Mouse (Mus musculus) left cerebral cortex, adult 8-10 months (tissue): ENCODE data around the gene Serpinf2. TPM values are rescaled to one million over a fixed set of nuclear protein-coding genes. Genes with fewer than 3 reads are reported as not detected.

Experiments
- DNase-seq, 2 experiments: peaks; one replicate each; pipeline ENCODE4 v3.0.0; 2022; ENCODE audit warnings: low spot score in 2 of 2
- total RNA-seq, 4 experiments: library from RNA; stranded (reverse); gene quantifications; 2 replicates each; pipeline ENCODE4 v1.2.4; 2022

Serpinf2 gene
- total RNA-seq = under 1 TPM in 3 of 4 experiments, not detected in 1; 0.27 to 0.84 (median 0.43) TPM

DNA sequence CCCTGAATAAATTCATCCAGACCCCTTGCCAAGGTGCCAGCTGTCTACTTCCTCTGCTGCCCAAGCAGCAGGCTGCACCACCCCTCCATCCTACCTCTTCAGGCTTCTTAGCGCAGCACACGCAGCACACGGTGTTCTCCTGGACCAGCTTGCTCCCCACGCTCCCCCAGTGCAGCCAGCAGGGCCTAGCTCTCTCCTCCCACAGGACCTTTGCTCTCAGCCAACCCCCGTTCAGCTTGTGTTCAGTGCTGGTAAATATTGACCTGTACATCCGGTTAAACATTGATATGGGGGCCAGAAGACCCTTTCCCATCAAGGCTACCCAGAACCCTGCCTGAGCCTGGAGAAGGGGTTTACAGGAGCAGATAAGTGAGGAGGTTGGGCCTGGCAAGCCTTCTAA is at the start of gene Serpinf2:
TSS of gene Serpinf2 (minus strand) at position 229 of the 400 bp plus-strand sequence.
- no peak for DNase-seq

DNA sequence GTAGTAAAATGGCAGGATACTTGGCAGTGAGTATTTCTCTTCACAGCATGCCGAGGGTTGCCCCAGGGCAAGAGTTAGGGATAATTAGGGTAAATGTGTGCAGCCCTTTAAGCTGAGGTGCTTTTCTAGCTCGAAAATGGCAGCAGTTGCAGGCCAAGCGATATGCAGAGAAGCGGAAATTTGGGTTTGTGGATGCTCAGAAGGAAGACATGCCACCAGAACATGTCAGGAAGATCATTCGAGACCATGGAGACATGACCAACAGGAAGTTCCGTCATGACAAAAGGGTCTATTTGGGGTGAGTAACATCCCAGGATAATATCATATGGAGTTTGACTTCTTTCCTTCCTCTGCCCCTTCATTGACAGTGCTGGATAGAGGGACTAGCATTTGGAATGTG is 48.1 kb upstream of the Serpinf2 start:
- DNase-seq = no peak

DNA sequence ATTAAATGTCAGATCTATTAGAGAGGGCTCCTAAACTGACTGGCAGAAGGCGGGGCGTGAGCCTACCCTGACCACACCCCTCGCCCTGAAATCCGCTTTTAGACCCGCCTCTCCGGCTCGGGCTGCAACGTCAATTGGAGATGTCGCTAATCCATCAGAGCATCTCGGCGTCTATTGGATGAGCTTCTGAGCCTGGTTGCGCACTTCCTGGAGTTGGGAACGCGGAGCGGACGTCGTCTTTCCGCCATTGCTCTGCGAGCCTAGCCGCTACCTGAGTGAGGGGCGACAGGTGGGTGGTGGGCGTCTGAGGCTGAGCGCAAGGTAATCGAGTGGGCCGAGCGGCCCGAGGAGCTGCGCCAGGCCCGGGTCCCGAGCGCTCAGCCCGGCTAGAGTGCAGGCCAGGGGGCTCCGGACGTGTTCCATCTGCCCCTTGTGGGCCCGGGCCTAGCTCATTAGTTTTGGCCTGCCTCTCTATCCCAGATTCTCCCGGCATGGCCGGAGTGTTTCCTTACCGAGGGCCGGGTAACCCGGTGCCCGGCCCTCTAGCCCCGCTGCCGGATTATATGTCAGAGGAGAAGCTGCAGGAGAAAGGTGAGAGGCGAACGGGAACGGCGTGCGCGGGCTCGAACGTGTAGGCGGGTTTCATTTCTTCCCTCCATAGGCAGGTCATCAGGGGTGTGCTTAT is 47.4 kb upstream of the Serpinf2 start, which contains the start of gene Prpf8:
TSS of gene Prpf8 (plus strand) at position 216 of the 685 bp plus-strand sequence.
- DNase-seq = peak; percentile 96 to 99

DNA sequence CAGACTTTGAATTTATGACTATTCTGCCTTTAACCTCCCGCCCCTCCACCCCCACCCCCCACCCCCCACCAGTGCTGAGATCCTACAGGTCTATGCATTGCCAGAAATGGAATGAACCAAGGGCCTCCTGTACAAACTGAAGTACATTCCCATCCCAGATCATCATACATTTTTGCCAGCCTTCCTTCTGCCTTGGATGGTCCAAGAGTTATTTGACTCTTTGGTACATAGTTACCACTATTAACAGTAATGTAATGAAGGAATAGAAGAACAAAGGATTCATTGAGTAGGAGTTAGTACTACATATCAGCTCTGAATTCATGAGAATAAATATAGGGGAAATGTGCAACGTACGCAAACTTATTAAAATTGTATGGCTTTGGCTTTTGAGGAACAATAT is 46.8 kb upstream of the Serpinf2 start:
- DNase-seq = no peak

DNA sequence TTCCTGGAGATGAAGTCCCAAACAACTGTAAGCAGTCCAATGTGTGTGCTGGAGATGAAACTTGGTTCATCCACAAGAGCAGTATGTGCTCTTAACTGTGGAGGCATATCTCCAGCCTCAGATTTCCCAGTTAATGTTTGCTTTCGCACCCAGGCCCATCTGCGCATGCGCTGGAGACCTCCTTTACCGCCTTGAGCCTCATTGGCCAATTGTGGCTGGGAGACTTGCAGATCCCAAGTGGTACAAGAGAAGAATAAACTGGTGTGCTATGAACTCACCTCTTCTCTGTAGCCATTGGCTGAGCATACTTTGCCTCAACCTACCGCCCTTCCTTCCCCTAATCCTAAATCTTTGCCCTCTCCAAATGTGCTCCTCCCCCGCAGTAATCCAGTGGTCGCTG is 34.0 kb upstream of the Serpinf2 start:
- no peak for DNase-seq

DNA sequence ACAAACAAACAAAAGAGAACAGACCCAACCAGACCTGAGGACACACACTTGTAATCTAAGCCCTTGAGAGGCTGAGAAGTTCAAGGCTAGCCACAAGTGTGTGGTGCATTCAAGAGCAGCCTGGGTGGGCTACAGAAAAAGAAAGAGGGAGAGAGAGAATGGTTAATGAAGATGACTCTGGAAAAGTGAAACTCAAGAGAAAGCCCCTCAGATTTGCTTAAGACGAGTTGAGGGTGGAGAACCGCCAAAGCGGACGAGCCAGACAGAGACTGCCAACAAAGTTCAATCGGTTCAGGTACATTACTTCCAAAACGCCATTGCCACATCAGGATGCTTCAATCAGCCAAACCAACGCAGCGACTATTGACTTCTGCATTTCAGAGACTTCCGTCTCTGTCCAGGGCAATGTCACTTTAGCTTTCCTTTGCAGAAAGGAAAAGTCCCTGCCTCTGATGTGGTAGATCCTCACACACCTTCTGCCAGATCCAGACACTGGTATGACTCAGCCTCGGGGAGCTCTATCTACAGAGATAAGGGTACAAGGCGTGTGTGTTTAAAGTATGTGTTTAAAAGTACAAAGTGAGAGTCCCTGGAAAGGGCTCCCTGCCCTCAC is 33.2 kb upstream of the Serpinf2 start:
- no peak for DNase-seq

DNA sequence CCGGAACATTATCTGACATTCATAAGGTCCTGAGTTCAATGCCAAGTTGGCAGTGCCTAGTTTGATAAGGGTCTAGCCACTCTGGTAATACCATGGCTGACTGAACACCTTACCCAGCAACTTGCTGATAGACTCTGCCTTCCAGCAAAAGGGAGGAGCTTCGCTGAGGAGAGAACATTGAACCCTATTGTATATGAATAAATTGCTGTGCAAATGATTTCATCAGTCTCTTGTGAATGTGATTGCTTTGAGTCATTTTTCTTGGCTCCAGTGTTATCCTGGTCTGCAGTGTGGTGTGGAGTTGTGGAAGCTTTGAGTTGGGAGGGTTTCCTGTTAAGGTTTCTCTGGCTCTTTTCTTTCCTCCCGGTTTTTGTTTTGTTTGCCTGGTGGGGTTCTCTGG is 31.3 kb upstream of the Serpinf2 start:
- no peak for DNase-seq

DNA sequence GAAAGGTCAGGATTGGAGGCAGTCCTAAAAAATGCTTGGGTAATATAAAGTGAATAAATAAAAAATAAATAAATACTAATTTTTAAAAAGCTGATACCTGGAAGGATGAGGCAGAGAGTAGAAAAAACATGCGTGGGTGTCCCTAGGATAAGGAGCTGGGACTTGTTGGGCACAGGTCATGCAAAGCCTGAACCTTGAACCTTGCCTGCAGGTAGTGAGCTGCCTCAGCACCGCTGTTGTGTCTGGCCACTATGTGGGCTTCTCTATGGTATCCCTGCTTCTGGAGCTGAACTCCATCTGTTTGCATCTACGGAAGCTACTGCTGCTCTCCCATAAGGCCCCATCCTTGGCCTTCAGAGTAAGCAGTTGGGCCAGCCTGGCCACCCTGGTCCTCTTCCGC is 29.9 kb upstream of the Serpinf2 start:
- DNase-seq = no peak

DNA sequence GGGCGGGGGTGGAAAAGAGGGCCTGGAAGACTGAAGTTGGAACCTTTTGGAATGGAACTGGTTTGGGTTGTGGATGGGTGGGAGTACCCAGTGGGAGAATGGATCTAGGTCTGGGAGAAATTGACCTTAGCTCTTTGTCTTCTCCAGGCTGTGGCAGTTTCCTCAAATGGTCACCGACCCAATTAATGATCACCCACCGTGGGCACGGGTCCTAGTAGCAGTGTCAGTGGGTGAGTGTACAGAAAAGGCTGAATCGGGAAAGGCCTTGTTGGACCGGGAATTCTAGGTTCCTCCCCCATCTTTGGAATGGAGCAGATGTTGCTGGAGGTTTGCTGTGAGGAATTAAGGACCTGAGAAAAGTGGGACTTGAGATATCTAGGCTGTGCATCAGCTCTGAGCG is 29.0 kb upstream of the Serpinf2 start:
- DNase-seq = no peak

DNA sequence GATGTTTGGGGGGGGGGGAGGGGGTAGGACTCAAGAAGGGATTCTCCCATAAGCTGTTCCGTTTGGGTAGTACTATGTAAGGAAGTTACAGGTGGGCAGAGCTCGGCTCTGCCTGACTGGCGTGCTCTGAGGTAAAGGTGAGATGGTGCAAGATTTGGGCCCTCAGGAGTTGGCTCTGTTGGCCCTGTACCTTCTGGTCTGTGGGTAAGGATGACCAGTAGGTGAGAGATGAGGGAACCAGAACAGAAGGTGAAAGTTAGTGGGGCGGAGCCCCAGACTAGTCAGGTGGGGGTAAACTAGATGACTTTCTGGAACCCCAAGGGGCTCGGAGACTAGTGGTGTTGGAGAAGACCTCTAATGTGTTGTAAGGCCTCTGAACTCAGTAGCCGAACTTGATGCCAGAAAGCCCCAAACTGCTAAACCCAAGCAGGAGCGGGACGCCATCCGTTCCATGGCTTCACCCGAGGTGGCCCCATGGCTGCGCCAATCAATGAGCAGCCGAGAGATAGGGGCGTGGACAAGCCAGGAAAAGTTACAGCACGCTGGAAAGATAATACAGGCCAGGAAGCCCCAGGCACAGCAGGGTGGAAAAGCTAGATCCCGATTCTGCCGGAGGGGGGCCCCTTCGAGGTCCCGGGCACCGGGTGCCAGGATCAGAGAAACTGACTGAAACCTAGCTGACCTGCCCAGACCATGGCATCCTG is 28.3 kb upstream of the Serpinf2 start:
- DNase-seq = no peak

DNA sequence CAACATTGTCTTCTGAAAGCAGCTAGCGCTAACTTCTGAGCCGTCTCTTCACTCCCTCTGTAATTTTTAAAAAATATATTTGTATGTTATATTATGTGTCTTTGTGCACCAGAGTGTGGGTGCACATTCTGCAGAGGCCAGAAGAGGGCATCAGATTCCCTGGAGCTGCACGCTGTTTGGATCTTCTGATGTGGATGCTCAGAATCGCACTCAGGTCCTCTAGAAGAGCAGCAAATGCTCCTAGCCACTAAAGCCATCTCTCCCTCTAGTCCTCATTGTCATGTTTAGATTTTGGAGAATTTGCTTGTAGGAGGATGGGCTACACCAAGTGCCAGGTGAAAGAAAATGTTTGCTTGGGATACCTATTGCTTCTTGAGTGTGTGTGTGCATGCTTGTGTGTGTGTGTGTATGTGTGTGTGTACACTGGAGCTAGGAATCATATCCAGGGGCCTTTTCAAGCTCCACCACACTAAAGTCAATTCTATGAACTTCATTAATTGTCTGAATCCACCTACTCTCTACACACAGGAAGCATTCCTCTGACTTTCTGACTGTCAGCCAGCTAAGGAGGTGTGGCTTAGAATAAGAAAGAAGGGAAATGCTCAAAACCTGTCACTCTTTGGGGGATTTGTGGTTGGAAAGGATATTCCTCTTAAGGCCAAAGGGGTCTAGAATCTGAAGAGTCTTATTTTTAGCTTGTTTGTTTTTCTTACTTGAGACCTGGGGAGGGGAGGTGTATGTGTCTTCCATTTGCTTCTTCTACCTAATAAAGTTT is 27.5 kb upstream of the Serpinf2 start:
- no peak for DNase-seq

DNA sequence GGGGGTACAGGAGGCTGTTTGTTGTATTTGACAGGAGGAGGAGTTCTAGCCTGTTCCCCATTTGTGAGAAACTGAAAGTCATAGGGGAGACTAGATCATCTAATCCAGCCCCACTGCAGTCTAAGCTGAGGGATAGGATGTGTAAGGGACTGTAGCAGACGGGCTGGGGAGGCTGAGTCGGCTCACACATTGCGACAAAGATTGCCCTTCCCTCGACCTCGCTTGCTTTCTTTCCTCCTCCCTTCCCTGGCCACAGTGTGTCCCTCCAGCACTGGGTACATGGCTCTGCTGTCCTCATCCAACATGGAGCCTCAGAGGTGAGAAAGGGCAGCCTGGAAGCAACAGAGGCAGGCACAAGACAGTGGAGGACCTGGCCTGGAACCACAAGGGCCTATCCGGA is 25.7 kb upstream of the Serpinf2 start:
- DNase-seq = no peak

DNA sequence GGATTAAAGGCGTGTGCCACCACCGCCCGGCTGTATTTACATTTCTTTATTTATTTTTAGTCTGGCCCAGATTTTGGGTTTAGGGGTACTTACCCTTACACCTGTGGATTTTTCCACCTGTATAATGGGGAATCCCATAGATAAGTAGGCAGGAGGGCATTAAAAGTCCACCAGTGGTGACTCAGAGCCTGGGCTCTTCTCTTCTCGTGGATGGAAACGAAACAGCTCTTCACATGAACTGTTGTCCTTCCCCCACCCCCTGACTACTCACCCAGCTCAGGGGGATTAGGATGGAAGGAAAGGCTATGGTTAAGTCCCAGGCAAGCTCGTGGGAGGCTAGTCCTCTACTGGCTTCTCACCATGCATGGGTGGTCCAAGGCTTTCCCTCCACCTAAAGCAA is 25.0 kb upstream of the Serpinf2 start:
- no peak for DNase-seq

DNA sequence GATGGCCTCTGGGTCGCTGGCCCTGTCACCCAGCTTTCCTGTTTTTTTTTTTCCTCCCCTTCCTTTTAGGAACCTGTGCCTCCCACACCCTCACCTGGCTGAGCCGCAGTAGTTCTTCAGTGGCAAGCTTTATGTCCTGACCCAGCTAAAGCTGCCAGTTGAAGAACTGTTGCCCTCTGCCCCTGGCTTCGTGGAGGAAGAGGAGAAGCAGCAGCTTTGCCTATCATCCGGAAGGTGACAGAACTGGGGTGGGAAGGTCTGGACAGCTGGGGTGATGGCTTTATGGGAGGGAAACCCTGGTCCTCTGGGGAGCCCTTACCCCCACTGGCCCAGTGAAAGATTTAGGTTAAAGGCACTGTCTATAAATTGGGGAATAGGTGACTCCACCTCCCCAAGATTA is 24.2 kb upstream of the Serpinf2 start:
- DNase-seq = no peak

DNA sequence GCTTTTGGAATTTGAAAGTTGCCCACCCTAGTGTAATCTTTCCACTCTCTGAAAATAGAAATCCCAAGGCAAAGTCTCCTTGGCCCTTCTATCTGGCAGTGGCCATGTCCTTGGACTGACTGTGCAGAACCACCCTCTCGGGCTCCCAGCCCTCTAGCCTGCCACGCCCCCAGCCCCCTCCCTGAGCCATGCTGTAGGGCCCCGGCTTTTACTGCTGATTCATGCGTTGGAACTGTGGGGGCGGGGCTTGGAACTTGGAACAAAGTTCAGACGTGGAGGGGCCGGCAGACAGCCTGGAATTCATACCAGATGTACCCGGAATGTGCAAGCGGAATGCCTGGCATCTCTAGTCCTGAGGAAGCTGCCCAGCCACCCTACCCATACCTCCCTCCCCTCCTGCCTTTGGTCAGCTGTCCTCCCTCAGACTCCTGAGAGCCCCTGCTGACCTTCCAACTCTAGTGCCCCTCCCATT is 23.5 kb upstream of the Serpinf2 start:
- DNase-seq = peak in 1 of 2 experiments; percentile 70

DNA sequence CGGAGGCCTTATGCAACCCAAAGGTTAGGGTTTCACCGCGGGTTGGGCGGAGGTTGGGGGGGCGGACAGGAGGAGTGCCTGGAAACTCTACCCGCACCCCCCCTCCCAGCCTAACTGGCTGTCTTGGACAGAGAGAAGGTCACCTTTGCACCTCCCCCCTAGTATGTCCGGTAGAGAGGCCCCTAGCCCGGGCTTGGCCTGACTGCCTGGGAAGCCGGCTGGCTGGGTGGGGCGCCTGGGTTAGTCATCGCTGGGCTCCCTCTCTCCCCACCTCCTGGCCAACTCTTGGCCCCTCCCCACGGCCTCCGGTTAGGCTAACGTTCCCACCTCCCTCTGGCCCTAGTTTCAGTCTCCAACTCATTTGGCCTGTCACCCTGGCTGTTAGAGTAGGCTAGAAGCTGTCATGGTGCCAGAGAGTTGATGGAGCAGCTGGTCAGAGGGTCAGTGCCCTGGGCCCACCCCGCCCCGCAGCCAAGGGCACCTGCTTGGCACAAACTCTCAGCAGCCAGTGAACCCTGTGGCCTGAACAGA is 22.9 kb upstream of the Serpinf2 start:
- DNase-seq = peak in 1 of 2 experiments; percentile 63

DNA sequence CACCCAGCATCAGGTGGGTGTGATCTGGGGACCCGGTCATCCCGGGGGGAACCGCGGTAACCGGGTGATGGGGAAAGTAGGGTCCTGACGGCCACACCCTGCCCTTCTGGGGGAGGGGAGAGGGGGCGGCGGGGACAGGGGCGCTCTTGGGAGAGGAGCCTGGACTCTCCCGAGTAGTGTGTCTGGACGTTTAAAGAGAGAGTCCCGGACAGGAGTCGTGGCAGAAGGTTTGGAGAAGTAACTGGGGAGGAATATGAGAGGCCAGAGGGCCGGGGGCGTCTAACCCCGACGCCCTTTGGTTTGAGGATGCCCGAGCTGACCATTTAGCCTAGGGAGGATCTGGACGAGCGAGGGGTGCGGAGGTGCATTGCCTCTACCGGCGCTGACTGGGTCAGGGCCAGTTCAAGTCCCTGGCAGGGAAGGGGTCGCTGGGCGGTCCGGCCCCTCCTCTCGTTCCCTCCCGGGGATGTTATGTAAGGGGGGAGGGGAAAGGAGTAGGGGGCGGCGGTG is 22.4 kb upstream of the Serpinf2 start:
- DNase-seq = peak in 1 of 2 experiments; percentile 43

DNA sequence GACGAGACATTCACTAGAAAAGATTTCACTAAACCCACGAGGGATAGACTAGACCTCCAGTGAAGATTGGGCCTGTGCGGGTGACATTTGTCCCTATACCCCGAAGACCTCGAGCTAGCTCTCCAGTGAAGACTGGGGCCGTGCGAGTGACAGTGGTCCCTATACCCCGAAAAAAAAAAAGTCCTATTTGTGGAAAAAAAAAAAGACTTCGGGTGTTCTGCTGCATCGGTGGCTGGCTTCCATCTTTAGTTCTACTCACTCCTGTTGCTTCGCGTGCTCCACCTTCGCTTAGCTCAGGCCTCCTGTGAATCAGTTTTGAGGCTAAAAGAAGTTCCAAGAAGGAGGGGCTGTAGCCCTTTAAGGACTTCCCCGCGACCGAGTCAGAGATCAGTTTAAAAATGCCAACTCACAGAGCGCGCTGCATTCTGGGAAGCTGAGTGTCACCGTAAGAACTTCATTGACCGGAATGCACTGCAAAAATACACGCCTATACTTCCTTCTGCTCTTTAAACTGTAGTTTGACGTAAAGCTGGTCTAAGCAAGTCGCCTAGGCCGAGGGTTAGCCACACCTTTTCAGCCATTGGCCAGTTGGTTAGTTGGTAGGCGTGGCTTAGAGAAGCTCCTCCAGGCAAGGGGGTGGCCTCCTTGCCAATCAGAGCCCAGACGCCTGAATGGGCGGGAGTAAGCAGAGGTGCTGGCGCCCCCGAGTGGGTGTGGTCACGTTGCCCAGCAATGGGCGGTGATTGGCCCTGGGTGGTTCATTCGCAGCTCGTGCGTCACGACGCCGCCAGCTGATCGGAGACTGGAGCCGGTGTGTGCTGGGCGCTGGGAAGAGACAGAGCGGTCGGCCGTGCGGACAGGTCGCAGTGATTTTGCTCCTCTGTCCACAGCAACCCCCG is 21.7 kb upstream of the Serpinf2 start, which contains the start of gene Tlcd2:
TSS of gene Tlcd2 (plus strand) at position 872 of the 899 bp plus-strand sequence.
- DNase-seq = peak; percentile 91 to 100

DNA sequence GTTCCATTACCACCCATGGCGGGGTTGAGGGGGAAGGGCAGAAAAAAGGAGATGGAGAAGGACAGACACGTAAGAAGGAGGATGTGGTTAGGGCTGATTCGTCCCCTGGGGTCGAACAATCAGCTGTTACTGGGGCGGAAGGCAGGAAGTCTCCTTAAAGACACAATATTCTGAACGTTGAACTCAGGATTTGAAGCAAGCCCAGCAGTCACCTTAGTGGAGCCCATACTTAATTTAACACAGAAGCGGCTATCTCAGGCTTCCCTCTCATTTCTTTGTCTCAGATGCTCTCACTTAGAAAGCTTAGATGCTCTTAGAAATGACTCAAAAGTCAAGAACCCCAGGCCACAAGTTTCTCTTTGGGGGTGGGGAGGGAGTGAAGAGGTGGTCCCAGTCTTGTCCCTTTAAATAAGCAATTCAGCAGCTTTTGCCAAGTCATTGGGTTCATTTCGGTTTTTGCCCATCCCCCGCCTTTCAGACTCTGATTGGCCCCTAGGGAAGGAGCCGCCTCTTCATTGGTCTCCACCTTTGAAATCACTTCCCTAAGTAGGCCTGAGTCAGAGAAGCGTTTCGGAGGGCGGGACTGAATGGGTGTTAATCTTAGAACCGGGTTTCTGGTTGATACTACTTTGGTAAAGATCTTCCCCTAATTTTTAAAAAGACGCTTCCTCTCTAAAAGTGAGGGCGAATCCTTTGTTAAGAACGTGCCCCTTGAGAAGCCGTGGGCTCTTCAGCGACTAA is 20.9 kb upstream of the Serpinf2 start:
- peak; percentile 75 to 93 for DNase-seq
